Mouse (Mus musculus): ENCODE data around the gene Smyd3.
"Not testable (repeated sequence)": the region's sequence is repeated elsewhere in the genome, so short reads cannot be mapped to it uniquely, and the experiment has no call there.

Smyd3 gene

DNA sequence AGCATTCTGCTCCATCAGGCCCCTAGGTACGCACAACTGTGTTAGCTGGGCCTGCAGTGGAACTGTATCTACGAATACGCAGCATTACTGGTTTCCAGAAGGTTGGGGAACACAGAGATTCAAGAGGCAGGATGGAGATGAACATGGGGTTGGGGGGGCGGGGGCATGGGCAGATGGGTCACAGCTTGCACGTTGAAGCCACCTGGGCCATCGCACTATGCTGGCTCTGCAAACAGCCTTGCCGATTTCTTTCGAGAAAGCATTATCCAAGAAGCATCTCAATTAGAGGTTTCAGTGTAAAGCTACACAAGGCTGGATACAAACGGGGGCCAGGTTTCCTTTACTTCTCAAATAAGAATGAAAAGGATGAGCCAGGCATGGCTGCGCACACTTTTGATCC lies 348.7 kb downstream of the Smyd3 start:
- DNase-seq (ENCODE audit: low spot score): no peak

DNA sequence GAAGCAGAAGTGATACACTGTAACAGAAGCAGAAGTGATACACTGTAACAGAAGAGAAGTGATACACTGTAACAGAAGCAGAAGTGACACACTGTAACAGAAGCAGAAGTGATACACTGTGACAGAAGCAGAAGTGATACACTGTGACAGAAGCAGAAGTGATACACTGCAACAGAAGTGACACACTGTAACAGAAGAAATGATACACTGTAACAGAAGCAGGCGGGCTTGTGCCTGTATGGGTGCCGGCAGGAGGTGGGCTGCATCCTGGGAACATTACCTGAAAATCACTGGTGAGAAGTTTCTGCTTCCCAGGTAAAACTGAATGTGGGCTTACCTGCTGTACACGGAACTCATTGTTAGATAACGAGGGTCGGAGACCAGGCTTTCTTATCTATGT lies 353.6 kb downstream of the Smyd3 start:
- DNase-seq (ENCODE audit: low spot score): not testable (repeated sequence)

GRCm38 (mm10) chr1:179162752-179163151 lies 355.1 kb downstream of the Smyd3 start:
- DNase-seq (ENCODE audit: low spot score): not testable (repeated sequence)

DNA sequence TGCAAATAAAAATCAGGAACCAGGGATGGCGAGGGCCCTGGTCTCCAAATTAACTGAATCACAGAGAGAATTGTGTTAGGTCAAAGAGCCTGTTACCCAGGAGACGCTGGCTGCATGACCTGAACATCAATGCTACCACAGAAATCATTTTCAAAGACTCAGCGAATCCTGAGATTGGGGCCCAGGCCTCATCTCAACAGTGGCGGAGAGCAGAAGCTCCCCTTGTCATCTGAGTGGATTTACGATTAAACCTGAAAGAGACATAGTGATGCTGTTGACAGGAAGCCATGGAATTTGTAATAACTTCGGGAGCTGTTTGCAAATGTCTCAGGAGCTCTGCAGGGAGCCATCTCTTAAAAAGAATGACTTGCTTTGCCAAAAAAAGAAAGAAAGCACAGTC lies 355.9 kb downstream of the Smyd3 start:
- DNase-seq (ENCODE audit: low spot score): no peak

DNA sequence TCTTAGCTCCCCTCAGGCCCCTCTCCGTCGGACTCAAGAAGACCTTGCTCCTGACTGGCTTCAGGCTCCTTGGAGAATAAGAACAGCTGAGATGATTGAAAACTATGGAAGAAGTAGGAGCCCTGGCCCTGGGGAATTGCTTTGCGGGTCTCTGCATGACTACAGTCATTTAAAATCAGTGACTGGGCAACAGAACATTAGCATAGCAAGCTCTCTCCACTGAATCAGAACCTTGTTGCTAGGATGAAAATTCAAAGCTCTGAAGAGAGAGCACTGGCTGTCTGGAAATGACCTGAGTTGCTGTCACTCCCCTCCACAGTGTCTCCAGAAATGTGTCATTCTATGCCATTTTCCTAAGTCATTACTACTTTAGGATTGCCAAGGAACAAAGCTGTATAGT lies 357.1 kb downstream of the Smyd3 start:
- no peak for DNase-seq (ENCODE audit: low spot score)

- no peak for DNase-seq (ENCODE audit: low spot score)
Measured at GRCm38 (mm10) chr1:179152376-179152775, 365.5 kb downstream of the Smyd3 start.

GRCm38 (mm10) chr1:179151275-179151674 lies 366.6 kb downstream of the Smyd3 start:
- DNase-seq (ENCODE audit: low spot score): no peak

GRCm38 (mm10) chr1:179149468-179150140 lies 368.2 kb downstream of the Smyd3 start:
- DNase-seq (ENCODE audit: low spot score): no peak

- DNase-seq (ENCODE audit: low spot score): no peak
Measured at GRCm38 (mm10) chr1:179146730-179147167, 371.1 kb downstream of the Smyd3 start.

GRCm38 (mm10) chr1:179143154-179143832 lies 374.5 kb downstream of the Smyd3 start:
- no peak for DNase-seq (ENCODE audit: low spot score)

GRCm38 (mm10) chr1:179142177-179142576 lies 375.7 kb downstream of the Smyd3 start:
- peak; percentile 50 for DNase-seq (ENCODE audit: low spot score)

- no peak for DNase-seq (ENCODE audit: low spot score)
Measured at GRCm38 (mm10) chr1:179141071-179141650, 376.7 kb downstream of the Smyd3 start.

- no peak for DNase-seq (ENCODE audit: low spot score)
Measured at GRCm38 (mm10) chr1:179137145-179137477, 380.7 kb downstream of the Smyd3 start.

DNA sequence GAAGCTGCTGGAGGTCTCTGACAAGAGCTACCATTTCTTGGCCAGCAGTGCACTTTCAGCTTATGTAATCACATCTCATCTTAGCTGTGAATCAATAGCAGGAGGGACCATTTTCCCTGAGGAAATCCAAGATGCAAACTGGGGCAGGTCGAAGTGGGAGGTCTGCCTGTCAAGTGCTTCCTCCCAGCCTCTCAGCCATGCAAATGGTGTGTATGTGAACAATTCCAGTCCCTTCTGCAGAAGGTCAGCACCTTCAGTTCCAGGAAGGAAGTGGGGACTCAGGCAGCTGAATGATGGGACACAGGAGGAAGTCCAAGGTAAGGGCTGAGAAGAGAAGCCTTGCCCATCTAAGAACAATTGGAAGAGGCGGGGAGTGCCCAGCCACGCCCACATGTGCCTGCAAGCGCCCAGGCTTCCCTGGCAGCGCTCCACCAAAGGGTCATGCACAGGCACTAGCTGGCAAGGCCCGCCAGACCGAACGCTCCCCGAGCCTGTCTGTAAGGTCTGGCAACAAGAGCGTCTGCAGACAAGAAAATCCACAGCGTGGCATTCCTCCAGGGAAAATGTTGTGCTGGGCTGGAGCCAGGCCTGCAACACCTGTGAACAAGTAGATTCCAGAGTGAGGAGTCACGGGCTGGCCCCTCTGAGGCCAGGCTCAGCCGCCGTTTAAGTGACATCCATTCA lies 381.2 kb downstream of the Smyd3 start:
- DNase-seq (ENCODE audit: low spot score): peak; percentile 65

GRCm38 (mm10) chr1:179129995-179130394 lies 387.8 kb downstream of the Smyd3 start:
- DNase-seq (ENCODE audit: low spot score): no peak

DNA sequence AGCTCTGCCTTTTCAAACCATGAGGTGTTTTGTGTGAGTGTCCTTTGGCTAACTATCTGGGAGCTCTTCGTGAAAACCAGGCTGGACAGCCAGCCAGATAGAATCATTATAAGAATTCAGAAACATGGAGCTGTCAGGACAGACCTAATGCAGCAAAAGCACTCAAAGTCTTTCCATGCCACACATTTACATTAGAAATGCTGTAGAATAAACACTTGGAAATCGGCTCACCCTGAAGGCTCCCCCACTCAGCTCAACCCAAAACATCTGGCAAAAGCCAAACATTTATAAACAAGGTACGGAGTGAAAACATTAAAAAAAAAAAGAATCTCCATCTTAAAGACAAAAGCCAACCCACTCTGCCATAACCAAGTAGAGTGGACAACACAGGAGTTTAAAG lies 391.6 kb downstream of the Smyd3 start:
- no peak for DNase-seq (ENCODE audit: low spot score)

DNA sequence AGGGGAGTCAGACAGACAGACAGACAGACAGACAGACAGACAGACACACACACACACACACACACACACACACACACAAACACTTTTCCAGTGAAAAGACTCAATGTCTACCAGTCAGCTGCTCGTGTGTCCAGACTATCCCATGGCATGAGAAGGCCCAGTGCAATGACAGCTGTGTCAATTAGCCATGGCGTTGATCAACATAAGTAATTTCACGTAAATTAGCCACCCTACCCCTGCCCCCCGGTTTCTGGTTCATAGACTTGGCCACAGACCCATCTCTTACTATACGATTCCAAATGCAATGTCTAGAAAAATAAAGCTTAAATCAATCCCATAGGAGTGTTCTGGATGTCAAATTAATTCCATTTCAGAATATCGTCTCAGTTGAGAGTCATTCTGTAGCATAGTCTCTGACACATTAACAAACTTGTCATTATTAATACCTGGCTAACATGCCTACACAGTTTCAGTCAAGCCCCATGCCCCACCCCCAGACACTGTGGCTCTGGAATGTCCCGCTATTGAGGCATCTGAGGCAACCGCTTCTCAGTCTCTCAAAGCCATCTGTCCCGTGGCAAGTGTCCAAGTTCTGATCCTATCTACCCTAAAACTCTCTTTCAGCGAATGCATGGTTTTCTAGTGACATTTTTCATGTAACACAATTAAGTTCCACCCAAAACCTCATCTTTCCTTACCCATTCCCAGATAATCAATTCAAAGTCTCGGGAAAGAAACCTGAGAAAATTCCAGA lies 395.2 kb downstream of the Smyd3 start:
- DNase-seq (ENCODE audit: low spot score): no peak

GRCm38 (mm10) chr1:179120217-179120966 lies 397.4 kb downstream of the Smyd3 start:
- DNase-seq (ENCODE audit: low spot score): no peak

- DNase-seq (ENCODE audit: low spot score): no peak
Measured at GRCm38 (mm10) chr1:179118673-179119072, 399.2 kb downstream of the Smyd3 start.

DNA sequence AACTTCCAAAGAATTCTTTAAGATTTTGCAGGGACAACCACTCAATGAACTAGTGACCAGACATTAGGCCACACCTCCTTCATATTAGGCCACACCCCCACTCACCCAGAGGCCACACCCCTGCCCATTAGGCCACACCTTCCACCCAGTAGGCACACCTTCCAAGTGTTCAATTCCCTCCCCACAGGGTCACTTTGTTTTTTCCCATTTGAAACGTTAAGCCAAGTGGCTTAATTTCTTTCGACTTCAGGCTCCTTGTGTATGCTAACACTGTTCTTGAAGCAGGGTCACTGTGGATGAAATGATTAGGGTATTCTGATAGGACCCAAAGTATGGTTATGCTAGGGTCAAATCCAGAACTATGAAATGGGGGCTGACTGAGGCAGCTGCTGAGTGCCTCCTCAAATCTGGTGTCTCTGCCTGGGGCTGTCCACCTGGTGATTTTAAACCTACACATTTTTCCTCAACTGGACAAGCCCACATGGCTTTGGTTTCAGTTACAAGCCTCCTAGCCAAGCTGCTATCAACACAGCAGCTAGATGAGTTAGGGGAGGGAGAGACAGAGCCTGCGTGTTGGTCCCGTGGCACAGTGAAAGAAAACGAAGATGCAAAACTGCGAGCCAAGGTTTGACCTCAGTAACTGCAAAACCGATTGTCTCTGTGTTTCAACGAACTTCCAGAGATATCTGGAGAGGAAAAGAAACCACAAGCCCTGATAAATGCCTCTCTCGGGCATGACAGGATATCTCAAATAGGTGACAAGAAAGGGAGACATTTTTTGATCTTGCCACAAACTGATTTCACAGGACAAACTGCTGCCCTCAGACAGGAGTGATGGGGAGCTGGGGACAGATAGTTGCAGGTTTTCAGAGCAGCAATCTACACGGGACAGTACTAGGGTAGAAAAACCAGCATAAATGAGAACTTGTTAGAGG lies 400.8 kb downstream of the Smyd3 start:
- DNase-seq (ENCODE audit: low spot score): no peak
